Mouse (Mus musculus) kidney, postnatal 4 days (tissue): ENCODE data around the gene Fchsd2.

Experiments
- DNase-seq, 2 experiments: peaks; one replicate each; pipeline ENCODE4 v3.0.0; 2021; ENCODE audit warnings: mixed read lengths in 2 of 2

Fchsd2 gene

GRCm38 (mm10) chr7:101320399-101321217 is 227.9 kb downstream of the Fchsd2 start:
- DNase-seq: peak; percentile 76 to 85

- peak; percentile 68 to 81 for DNase-seq
Measured at GRCm38 (mm10) chr7:101321218-101321827, 228.7 kb downstream of the Fchsd2 start.

DNA sequence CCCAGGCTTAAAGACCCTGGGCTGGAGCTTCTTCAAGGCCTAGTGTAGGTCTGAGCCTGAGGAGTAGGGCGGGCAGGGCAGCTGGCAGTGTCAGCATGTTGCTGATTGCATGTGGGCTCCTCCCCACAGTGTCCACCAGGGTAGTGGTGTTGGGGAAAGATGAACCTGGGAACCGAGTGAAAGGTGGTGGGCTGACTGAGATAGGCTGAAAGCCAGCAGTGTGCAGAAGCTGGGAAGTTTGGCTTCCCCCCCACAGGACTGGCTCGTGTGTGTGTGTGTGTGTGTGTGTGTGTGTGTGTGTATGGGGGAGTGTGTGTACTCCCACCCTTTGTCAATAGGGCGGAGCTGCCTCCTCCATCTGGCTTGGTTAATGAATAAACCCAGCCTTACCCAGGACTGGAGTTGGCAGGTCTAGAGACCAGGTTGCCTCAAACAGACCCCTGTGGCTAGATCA is 230.5 kb downstream of the Fchsd2 start:
- peak; percentile 60 to 68 for DNase-seq

GRCm38 (mm10) chr7:101324142-101324962 is 231.7 kb downstream of the Fchsd2 start:
- peak; percentile 39 to 48 for DNase-seq

GRCm38 (mm10) chr7:101326006-101326405 is 233.3 kb downstream of the Fchsd2 start:
- DNase-seq: no peak

- DNase-seq: no peak
Measured at GRCm38 (mm10) chr7:101327263-101327662, 234.6 kb downstream of the Fchsd2 start.

DNA sequence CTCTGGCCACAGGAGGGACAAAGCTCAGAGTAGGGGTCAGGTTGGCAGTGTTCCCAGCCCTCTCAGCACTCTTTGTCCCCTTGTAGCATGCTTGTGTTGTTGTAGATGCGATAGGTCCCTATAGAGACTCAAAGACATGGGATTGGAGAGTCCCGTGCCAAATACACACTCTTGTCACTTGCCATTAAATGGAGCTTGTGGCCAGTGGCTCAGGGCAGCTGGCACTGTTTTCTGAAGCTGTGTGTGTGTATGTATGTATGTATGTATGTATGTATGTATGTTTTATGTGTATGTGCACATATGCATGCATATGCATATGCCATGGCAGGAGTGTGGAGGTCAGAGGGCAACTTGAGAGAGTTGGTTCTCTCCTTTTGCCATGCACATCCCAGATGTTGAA is 235.1 kb downstream of the Fchsd2 start:
- DNase-seq: no peak

DNA sequence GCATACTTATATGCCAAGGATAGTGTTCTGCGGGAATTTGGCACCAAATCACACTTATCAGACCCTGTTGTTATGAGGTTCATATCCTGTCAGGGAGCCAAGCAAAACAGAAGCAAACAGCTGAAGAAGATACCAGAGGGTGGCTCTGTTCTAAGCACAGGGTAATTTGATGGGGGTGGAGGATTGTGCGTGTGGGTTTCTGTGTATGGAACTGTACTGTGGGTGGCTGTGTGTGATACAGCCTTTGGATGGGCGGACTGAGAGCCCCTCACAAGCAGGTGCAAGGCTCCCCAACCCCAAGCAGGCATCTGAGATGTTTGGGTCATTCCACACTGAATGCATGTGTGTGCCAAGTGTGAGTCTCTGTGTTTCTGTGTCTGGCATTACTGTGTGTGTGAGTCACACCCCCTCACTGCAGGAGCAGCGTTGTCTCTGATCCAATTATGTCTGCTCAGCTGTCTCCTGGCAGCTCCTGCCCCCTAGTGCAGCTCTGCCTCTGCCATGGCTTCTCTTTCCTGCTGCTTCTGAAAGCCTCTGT is 236.0 kb downstream of the Fchsd2 start:
- no peak for DNase-seq

DNA sequence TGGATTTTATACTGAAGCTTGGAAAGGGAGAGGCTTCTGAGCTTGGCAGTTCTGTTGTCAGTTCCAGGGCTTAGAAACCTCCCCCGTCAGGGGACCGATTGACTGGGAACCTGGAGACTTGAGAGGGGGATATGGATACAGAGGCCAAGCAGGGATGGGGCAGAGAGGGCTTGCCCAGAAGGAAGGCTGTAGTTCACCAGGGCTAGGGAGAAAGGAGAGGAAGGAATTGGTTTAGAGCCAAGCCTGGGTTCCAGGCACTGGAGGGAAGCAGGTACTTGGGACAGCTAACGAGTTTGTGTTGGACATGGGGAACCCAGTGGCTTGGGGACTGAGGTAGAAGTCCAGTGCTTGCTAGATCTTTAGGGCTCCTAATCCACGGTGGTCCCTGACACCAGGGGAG is 236.9 kb downstream of the Fchsd2 start:
- DNase-seq: no peak

DNA sequence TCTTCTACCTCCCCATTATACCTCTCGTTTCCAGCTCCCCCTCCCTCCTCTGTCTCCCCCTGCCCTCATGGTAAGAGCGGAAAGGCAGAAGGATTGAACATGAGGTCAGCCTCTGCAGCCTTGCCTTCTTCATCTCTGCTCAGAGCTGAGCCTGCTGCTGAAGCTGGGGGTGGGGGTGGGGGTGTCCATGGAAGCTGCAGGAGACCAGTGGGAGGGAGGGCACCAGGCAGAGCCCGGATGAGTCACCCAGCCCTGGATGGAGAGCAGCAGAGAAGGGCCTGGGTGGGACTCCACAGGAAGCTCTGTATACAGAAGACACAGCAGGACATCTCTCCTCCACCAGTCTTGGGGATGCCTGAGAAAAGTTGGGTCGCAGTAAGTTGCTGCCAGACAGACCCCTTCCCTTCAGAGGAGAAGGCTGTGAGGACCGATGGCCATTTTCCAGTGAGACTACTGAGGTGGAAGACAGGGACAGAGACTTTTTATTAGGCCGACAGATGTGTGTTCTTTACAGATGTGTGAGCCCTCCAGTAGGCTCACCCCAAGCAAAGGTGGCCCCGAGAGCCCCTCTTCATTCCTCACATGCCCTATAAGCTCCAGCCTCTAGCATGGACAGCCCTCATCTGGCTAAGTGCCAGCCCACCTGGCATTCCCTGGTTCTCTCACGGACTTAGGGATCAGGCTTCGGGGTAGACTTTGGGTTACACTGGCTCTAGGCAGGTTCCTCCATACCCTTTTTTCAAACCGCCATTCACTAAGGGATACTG is 237.6 kb downstream of the Fchsd2 start:
- no peak for DNase-seq

DNA sequence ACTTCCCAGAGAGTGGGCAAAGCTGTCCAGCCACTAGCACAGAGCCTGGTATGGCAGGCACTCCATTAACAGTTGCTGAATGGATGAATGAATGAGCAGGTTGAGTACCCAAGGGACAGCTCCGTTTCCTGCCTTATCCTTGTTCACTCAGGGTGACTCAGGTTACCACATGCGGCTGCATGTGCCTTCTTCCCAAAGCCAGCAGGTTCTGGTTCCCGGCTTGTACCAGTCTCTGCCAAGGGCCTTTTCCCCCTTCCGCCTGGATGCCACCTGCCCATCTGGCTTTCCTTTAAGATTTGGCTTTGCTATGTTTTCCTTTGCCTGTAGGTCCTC is 238.1 kb downstream of the Fchsd2 start:
- no peak for DNase-seq

GRCm38 (mm10) chr7:101332045-101332831 is 239.6 kb downstream of the Fchsd2 start:
- no peak for DNase-seq
